Mouse (Mus musculus): ENCODE results near the gene Twnk. TPM values are rescaled to one million over a fixed set of nuclear protein-coding genes. Genes with fewer than 3 reads are reported as not detected.

Twnk gene
- polyA plus RNA-seq, 1 experiment from 2014 or later, result 7.5 TPM

DNA sequence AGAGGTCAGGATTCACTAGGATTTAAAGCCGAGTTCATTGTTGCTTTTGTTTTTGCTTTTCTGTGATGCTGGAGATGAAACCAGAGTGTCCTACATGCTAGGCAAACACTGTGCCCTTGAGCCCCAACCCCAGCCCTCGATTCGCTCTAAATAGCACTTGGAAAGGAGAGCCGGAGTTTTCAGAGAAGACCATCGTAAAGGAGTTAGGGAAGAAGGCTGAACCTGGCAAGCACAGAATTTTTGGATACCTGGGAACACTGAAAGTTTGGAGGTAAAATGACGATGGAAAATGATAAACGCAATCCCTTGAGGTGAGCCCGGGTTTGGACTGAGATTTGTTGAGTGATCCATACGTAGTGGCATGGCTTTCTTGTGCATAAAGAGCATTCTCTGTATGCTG lies 17.1 kb upstream of the Twnk start:
- Histone ChIP-seq H3K9me3 (ENCODE audit: low read length) (no peaks in the 10 kb centered on the region), H3K4me3 (ENCODE audit: low read depth, low read length) (0 out of 2 replicates have a peak overlapping the region, but pooled peaks have one; percentile 55), H3K27ac (ENCODE audit: low read length) (no peak overlapping the region), H3K4me2 (replicated peaks; ENCODE audit: low read depth, low read length) (peak overlapping the region; percentile 99), H3K4me1 (ENCODE audit: insufficient read depth, low read depth, low read length) (no peaks in the 10 kb centered on the region), H3K36me3 (ENCODE audit: insufficient read depth, low read length) (no peaks in the 10 kb centered on the region), H3K27me3 (replicated peaks; ENCODE audit: insufficient read depth, low read length) (no peaks in the 10 kb centered on the region), H3K9ac (replicated peaks; ENCODE audit: low read depth) (no peak overlapping the region)
- ATAC-seq (no peak), DNase-seq (ENCODE audit: low spot score) (no peak)
- TF ChIP-seq CTCF (IDR thresholded peaks at IDR 0.05) (no peak), EP300 (IDR thresholded peaks at IDR 0.05) (no peak)
- WGBS, result 29% methylated on average over 9 of the region's 9 CpGs

DNA sequence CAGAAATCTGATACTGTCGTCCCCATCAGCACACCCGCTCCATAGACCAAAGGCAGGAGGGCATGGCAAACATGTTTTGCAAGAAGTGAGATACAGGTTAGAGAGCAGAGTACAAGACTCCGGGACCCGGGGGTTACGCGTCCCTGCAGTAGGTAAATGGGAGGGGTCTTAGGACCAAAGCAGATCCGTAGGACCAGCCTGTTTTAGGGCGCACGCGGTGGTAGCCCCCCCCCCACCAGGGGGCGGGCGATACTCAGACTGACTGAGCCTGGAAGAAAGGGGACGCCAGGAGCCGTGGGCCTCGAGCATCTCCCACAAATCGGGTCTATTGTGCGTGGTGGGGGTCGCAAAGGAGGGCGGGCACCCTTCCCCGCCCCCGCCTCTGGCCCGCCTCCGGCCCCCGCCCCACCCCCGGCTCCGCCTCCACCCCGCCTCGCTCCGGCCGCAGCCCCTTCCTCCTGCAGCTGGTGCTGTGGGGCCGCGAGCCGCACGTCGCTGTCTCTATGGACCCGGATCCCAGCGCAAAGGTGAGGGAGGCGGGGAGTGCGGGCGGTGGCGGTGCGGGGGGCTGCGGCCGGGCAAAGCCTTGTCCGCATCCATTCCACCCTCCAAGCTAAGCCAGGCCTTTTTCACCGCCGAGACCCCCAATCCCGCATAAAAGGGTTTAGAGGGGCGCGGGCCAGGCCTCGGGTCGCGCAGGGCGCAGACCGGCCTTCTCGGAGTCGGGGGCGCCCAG lies 16.5 kb upstream of the Twnk start, which contains the start of gene Sema4g:
Gene Sema4g, plus strand, starts transcription at position 271 of the 736 bp plus-strand sequence.
- H3K4me1 ChIP-seq (ENCODE audit: insufficient read depth, low read depth, low read length), result no peaks in the 10 kb centered on the region
- peak; percentile 49 for ATAC-seq
- peak; percentile 51 for TF ChIP-seq CTCF (IDR thresholded peaks at IDR 0.05)
- no peak for TF ChIP-seq EP300 (IDR thresholded peaks at IDR 0.05)
- peak within 1 kb of the TSS; percentile 46 for H3K9ac ChIP-seq (replicated peaks; ENCODE audit: low read depth)
- H3K27me3 ChIP-seq (replicated peaks; ENCODE audit: insufficient read depth, low read length), result no peaks in the 10 kb centered on the region
- no peak within 1 kb of the TSS for H3K27ac ChIP-seq (ENCODE audit: low read length)
- H3K9me3 ChIP-seq (ENCODE audit: low read length), result no peaks in the 10 kb centered on the region
- no peaks in the 10 kb centered on the region for H3K36me3 ChIP-seq (ENCODE audit: insufficient read depth, low read length)
- DNase-seq (ENCODE audit: low spot score), result peak; percentile 13
- 1% methylated on average over 36 of the region's 58 CpGs for WGBS
- peak within 1 kb of the TSS; percentile 55 for H3K4me3 ChIP-seq (ENCODE audit: low read depth, low read length)
- peak within 1 kb of the TSS; percentile 99 for H3K4me2 ChIP-seq (replicated peaks; ENCODE audit: low read depth, low read length)

DNA sequence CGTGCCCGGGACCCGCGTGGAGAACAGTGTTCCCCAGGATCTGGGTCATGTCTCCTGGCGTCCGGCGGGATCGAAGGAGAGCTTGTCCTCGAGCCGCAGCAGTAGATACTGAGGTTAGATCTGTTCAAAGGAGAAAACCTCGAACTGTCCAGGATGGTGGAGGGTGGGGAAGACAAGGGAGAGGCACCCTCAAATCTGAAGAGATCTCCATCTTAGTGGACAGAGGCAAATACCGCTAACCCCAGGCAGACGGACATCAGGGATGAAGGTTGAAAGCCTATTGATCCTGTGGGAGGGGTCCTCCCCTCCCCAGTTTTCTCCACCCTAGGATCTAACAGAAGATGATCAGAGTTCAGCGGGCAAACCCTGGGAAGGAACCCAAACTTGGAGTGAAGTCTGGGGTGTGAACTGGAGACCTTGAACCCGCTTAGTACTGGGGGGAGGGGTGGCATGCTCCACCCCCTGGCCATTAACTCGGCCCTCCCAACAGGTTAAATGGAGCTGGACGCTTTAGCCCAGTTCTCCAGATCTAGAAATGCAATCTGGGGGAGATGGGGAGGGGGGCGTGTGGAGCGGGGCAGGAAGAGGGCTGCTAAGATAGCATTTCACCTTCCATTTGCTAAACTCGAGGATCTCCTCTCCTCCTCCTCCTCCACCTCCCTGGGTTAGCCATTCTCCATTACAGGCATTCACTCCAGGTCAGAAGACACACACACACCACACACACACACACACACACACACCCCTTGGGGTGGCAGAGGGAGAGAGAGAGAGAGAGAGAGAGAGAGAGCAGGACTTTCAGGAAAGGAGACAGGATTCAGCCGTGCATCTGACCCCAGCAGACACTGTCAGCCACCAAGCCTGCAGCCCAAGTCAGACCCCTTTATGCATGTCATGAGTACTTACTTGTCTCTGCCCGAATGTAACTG lies 15.6 kb upstream of the Twnk start:
- ATAC-seq, result no peak

DNA sequence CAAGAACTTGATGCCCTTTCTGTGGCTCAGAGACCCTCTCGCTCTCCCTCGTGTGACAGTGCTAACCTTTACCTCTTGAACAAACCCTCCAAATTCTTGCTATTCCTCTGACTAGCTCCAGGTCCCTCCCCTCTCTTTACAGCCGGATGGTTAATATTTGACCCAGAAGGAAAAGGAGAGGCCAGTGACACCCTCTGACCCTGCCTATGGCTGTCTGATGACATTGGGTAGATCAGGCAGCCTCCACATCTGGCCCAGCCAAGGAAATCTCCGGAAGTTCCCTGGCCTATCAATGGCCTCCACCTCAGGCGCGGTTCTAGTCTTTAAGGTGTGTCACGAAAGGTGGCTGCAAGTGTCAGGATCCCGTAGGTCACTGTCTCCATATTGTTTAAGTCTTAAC lies 14.4 kb upstream of the Twnk start:
- ATAC-seq, result no peak
- 62% methylated on average over 8 of the region's 8 CpGs for WGBS
- H3K9ac ChIP-seq (replicated peaks; ENCODE audit: low read depth), result no peak overlapping the region

More for the DNA sequence above, 15.6 kb upstream of the Twnk start:
- Histone ChIP-seq H3K27ac (ENCODE audit: low read length) (no peak overlapping the region), H3K9me3 (ENCODE audit: low read length) (no peaks in the 10 kb centered on the region), H3K9ac (replicated peaks; ENCODE audit: low read depth) (peak overlapping the region; percentile 46), H3K4me3 (ENCODE audit: low read depth, low read length) (peak overlapping the region; percentile 55), H3K27me3 (replicated peaks; ENCODE audit: insufficient read depth, low read length) (no peaks in the 10 kb centered on the region), H3K4me1 (ENCODE audit: insufficient read depth, low read depth, low read length) (no peaks in the 10 kb centered on the region), H3K4me2 (replicated peaks; ENCODE audit: low read depth, low read length) (peak overlapping the region; percentile 99), H3K36me3 (ENCODE audit: insufficient read depth, low read length) (no peaks in the 10 kb centered on the region)
- 7% methylated on average over 22 of the region's 22 CpGs for WGBS
- DNase-seq (ENCODE audit: low spot score), result no peak
- TF ChIP-seq CTCF (IDR thresholded peaks at IDR 0.05) (no peak), EP300 (IDR thresholded peaks at IDR 0.05) (no peak)

DNA sequence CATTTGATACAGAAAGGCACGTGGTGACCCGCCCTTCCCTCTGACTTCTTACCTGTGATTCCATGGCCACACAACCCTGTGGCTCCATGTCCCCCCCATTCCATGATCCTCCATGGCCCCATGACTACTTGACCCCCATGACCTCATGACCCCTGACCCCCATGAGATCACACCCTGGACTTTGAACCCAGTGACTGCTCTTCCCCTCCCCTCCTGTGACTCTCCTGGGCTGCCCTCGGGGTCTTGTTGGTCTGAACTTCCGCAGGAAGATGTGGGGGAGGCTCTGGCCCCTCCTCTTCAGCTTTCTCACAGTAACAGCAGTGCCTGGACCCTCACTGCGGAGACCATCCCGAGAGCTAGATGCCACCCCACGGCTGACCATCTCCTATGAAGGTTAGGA lies 13.2 kb upstream of the Twnk start:
- DNase-seq (ENCODE audit: low spot score), result no peak
- H3K27me3 ChIP-seq (replicated peaks; ENCODE audit: insufficient read depth, low read length), result no peaks in the 10 kb centered on the region

More for the DNA sequence above, 14.4 kb upstream of the Twnk start:
- H3K27ac ChIP-seq (ENCODE audit: low read length), result no peak overlapping the region
- no peaks in the 10 kb centered on the region for H3K4me1 ChIP-seq (ENCODE audit: insufficient read depth, low read depth, low read length)
- no peaks in the 10 kb centered on the region for H3K27me3 ChIP-seq (replicated peaks; ENCODE audit: insufficient read depth, low read length)
- H3K4me2 ChIP-seq (replicated peaks; ENCODE audit: low read depth, low read length), result no peak overlapping the region
- no peak overlapping the region for H3K4me3 ChIP-seq (ENCODE audit: low read depth, low read length)
- peak; percentile 15 for DNase-seq (ENCODE audit: low spot score)
- no peaks in the 10 kb centered on the region for H3K36me3 ChIP-seq (ENCODE audit: insufficient read depth, low read length)
- H3K9me3 ChIP-seq (ENCODE audit: low read length), result no peaks in the 10 kb centered on the region
- TF ChIP-seq EP300 (IDR thresholded peaks at IDR 0.05) (no peak), CTCF (IDR thresholded peaks at IDR 0.05) (no peak)

DNA sequence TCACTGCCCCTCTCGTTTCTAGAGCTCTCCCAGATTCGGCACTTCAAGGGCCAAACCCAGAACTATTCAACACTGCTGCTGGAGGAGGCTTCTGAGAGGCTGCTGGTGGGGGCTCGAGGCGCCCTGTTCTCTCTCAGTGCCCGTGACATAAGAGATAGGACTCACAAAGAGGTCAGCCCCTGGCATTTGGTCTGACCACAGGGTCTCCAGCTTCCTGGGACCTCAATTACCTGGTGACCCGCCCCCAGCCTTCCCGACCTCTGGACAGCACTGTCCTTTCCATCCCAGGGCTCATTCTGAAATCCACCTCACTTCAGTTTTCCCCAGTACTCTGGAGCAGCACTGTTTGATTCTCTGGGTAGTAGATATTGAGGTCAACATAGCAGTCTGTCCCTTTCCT lies 12.8 kb upstream of the Twnk start:
- Histone ChIP-seq H3K36me3 (ENCODE audit: insufficient read depth, low read length) (no peaks in the 10 kb centered on the region), H3K27ac (ENCODE audit: low read length) (no peak overlapping the region), H3K9me3 (ENCODE audit: low read length) (no peaks in the 10 kb centered on the region), H3K4me3 (ENCODE audit: low read depth, low read length) (no peak overlapping the region), H3K27me3 (replicated peaks; ENCODE audit: insufficient read depth, low read length) (no peaks in the 10 kb centered on the region), H3K4me2 (replicated peaks; ENCODE audit: low read depth, low read length) (no peak overlapping the region), H3K4me1 (ENCODE audit: insufficient read depth, low read depth, low read length) (no peaks in the 10 kb centered on the region), H3K9ac (replicated peaks; ENCODE audit: low read depth) (no peak overlapping the region)
- DNase-seq (ENCODE audit: low spot score), result no peak
- TF ChIP-seq EP300 (IDR thresholded peaks at IDR 0.05), result no peak
- TF ChIP-seq CTCF (IDR thresholded peaks at IDR 0.05), result no peak
- no peak for ATAC-seq
- 44% methylated on average over 7 of the region's 7 CpGs for WGBS

More for the DNA sequence above, 13.2 kb upstream of the Twnk start:
- ATAC-seq, result no peak
- H3K27ac ChIP-seq (ENCODE audit: low read length), result no peak overlapping the region
- WGBS, result 53% methylated on average over 7 of the region's 7 CpGs
- H3K4me1 ChIP-seq (ENCODE audit: insufficient read depth, low read depth, low read length), result no peaks in the 10 kb centered on the region
- H3K4me3 ChIP-seq (ENCODE audit: low read depth, low read length), result no peak overlapping the region
- no peak overlapping the region for H3K9ac ChIP-seq (replicated peaks; ENCODE audit: low read depth)
- H3K9me3 ChIP-seq (ENCODE audit: low read length), result no peaks in the 10 kb centered on the region
- H3K36me3 ChIP-seq (ENCODE audit: insufficient read depth, low read length), result no peaks in the 10 kb centered on the region
- TF ChIP-seq CTCF (IDR thresholded peaks at IDR 0.05), result no peak
- TF ChIP-seq EP300 (IDR thresholded peaks at IDR 0.05), result no peak
- no peak overlapping the region for H3K4me2 ChIP-seq (replicated peaks; ENCODE audit: low read depth, low read length)

Data from lung, postnatal 0 days (tissue).